Mouse (Mus musculus): ENCODE results near the gene Zfr.

DNA sequence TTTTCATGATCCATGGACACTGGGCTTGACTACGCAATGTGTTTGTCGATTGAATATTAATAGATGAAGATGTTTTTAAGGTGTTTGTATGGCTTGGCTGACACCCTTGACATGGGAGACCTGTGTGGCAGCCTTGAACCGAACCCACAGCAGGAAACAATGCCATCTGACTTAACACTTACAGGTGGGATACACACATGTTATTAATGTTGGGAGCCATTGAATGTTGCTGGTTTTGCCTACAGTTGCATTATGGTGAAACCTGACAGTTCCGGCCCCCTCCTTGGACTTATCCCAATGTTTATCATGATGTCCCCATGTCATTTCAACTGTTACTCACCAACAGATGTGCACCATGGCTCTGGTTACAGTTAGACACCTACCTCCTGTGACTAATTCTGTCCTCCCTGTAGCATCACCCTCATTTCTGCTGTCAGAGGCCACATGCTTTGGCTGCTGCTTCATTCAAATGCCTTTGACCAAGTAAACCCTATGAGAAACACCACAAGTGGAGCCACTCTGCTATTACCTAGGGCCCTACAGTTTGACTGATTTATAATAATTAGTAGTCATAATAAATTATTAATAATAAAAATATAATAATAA lies 23.6 kb upstream of the Zfr start:
- TF ChIP-seq POLR2A (IDR thresholded peaks at IDR 0.05; ENCODE audit: insufficient read depth, low read length) (no peak), CTCF (IDR thresholded peaks at IDR 0.05; ENCODE audit: low read depth, low read length) (no peak), EP300 (IDR thresholded peaks at IDR 0.05; ENCODE audit: insufficient read depth, low read depth, low read length) (no peak)
